Mouse (Mus musculus): ENCODE results near the gene Pip5kl1. TPM values are rescaled to one million over a fixed set of nuclear protein-coding genes. Genes with fewer than 3 reads are reported as not detected.

Gene Pip5kl1
- polyA plus RNA-seq, 1 experiment from 2014 or later = not detected

- H3K9ac ChIP-seq (ENCODE audit: low read length) = peak overlapping the region; percentile 80
- 3% methylated on average over 25 of the region's 25 CpGs for whole genome bisulfite sequencing
- peaks cover 11% of the 10 kb centered on the region for H3K36me3 ChIP-seq (ENCODE audit: control insufficient read depth, insufficient read depth, low read length)
- H3K4me3 ChIP-seq (ENCODE audit: control insufficient read depth in 1 of 2, insufficient read depth in 1 of 2, low read depth in 1 of 2, low read length in 2 of 2) = peak overlapping the region; percentile 74 to 80
- peak; percentile 79 for ATAC-seq (ENCODE audit: insufficient number of reproducible peaks, insufficient read depth, low FRiP score, low read depth)
- H3K4me2 ChIP-seq (ENCODE audit: low read length) = peak overlapping the region; percentile 80
- H3K27me3 ChIP-seq (ENCODE audit: control insufficient read depth, insufficient read depth, low read length) = no peaks in the 10 kb centered on the region
- peak overlapping the region; percentile 88 to 91 for H3K27ac ChIP-seq (replicated peaks in 1 of 2; ENCODE audit: control insufficient read depth in 1 of 2, insufficient read depth in 1 of 2, low read depth in 2 of 2, low read length in 2 of 2)
- peaks cover 25 to 40% of the 10 kb centered on the region in 2 experiments for H3K4me1 ChIP-seq (ENCODE audit: control insufficient read depth in 2 of 2, insufficient read depth in 2 of 2, low read length in 2 of 2)
- no peaks in the 10 kb centered on the region for H3K9me3 ChIP-seq (ENCODE audit: control insufficient read depth, low read length)
These were observed 33.7 kb downstream of the Pip5kl1 start for GRCm38 (mm10) chr2:32608141-32608777.

DNA sequence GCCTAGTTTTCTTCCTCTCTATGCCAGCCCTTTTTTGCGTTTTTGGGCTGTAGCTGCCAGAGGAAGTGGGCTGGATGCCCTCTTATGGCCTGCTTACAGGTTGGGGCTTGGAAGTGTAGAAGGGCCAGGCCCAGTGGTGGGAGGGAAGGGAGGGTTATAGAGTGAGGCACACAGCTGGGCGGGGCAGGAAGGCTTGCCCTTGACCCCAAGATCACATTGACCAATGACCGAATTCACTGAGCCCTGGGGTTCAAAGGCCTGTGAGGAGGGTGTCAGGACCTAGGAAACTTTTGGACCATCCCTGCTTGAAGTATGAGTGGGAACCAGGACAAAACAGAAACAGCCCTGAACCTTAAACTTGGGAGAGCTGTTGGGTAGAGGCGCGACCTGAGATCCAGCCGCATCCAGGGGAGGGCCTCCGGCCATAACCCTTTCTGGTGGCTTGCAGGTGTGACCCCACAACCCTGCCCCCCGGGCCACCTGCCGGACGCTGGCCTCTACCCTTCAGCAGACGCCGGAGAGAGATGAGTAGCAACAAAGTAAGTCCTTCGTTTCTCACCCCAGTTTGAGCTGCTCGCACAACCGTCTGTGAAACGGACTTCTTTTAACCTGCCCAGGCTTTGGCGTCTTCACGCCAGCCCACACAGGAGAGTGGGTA is 34.3 kb downstream of the Pip5kl1 start:
- Histone ChIP-seq H3K4me3 (ENCODE audit: control insufficient read depth in 1 of 2, insufficient read depth in 1 of 2, low read depth in 1 of 2, low read length in 2 of 2) (peak overlapping the region; percentile 74 to 80), H3K4me1 (ENCODE audit: control insufficient read depth in 2 of 2, insufficient read depth in 2 of 2, low read length in 2 of 2) (peaks cover 25 to 44% of the 10 kb centered on the region in 2 experiments), H3K4me2 (ENCODE audit: low read length) (peak overlapping the region; percentile 80), H3K9me3 (ENCODE audit: control insufficient read depth, low read length) (no peaks in the 10 kb centered on the region), H3K36me3 (ENCODE audit: control insufficient read depth, insufficient read depth, low read length) (peaks cover 15% of the 10 kb centered on the region), H3K9ac (ENCODE audit: low read length) (peak overlapping the region; percentile 80), H3K27ac (replicated peaks in 1 of 2; ENCODE audit: control insufficient read depth in 1 of 2, insufficient read depth in 1 of 2, low read depth in 2 of 2, low read length in 2 of 2) (peak overlapping the region; percentile 88 to 91), H3K27me3 (ENCODE audit: control insufficient read depth, insufficient read depth, low read length) (no peaks in the 10 kb centered on the region)
- WGBS = 34% methylated on average over 18 of the region's 18 CpGs
- peak; percentile 45 for ATAC-seq (ENCODE audit: insufficient number of reproducible peaks, insufficient read depth, low FRiP score, low read depth)

DNA sequence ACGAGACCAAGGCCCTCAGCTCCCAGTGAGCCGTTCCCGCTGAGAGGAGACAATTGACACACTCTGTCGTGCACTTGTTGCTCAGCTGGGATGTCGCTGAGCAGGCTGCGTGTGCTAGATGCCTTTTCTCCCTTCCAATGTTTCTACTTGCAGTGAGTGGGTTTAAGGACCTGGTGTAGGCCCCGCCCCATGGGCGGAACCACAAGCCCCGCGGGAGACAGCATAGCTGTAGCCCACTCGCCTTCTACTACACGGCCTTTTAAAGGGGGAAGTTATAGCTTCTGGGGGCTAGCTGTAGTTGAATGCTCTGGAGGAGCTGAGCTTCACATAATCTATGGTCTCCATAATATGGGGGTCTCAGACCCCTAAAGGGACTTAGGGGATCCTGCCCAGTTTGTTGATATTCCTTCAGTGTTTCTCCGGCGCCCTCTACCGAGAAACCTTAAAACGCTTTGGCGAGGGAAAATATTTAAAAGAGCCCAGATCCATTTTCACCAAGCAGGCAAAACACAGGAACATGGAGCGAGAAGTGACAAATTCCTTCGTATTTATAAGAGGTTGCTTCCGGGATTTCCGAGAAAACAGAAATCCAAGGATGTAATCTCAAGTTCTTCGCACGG is 36.1 kb downstream of the Pip5kl1 start:
- Histone ChIP-seq H3K9ac (ENCODE audit: low read length) (peak overlapping the region; percentile 60), H3K4me2 (ENCODE audit: low read length) (peak overlapping the region; percentile 80), H3K27ac (replicated peaks in 1 of 2; ENCODE audit: control insufficient read depth in 1 of 2, insufficient read depth in 1 of 2, low read depth in 2 of 2, low read length in 2 of 2) (peak overlapping the region; percentile 53 to 63; a peak in 3 of 4 replicates), H3K9me3 (ENCODE audit: control insufficient read depth, low read length) (no peaks in the 10 kb centered on the region), H3K4me1 (ENCODE audit: control insufficient read depth in 2 of 2, insufficient read depth in 2 of 2, low read length in 2 of 2) (peaks cover 25 to 44% of the 10 kb centered on the region in 2 experiments), H3K4me3 (ENCODE audit: control insufficient read depth in 1 of 2, insufficient read depth in 1 of 2, low read depth in 1 of 2, low read length in 2 of 2) (peak overlapping the region; percentile 39 to 44), H3K27me3 (ENCODE audit: control insufficient read depth, insufficient read depth, low read length) (no peaks in the 10 kb centered on the region), H3K36me3 (ENCODE audit: control insufficient read depth, insufficient read depth, low read length) (peaks cover 29% of the 10 kb centered on the region)
- 9% methylated on average over 23 of the region's 23 CpGs for WGBS
- no peak for ATAC-seq (ENCODE audit: insufficient number of reproducible peaks, insufficient read depth, low FRiP score, low read depth)

DNA sequence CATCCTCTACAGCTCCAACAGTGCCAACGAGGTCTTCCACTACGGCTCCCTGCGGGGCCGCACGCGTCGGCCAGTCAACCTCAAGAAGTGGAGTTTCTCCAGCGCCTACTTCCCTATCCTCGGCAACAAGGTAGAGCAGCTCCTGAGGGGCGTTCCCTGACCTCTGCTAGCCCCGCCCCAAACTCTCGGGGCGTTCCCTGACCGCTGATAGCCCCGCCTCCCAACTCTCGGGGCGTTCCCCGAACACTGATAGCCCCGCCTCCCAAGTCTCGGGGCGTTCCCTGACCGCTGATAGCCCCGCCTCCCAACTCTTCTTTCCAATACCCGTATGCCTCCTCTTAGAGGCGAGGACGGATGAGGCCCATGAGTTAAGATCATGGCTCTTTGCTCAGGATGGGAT is 37.7 kb downstream of the Pip5kl1 start:
- Histone ChIP-seq H3K27me3 (ENCODE audit: control insufficient read depth, insufficient read depth, low read length) (no peaks in the 10 kb centered on the region), H3K4me3 (ENCODE audit: control insufficient read depth in 1 of 2, insufficient read depth in 1 of 2, low read depth in 1 of 2, low read length in 2 of 2) (no peak overlapping the region), H3K4me2 (ENCODE audit: low read length) (no peak overlapping the region), H3K9me3 (ENCODE audit: control insufficient read depth, low read length) (peaks cover under 1% of the 10 kb centered on the region; the same call in 1 of the 2 replicates), H3K27ac (replicated peaks in 1 of 2; ENCODE audit: control insufficient read depth in 1 of 2, insufficient read depth in 1 of 2, low read depth in 2 of 2, low read length in 2 of 2) (no peak overlapping the region), H3K9ac (ENCODE audit: low read length) (no peak overlapping the region), H3K36me3 (ENCODE audit: control insufficient read depth, insufficient read depth, low read length) (peaks cover 43% of the 10 kb centered on the region), H3K4me1 (ENCODE audit: control insufficient read depth in 2 of 2, insufficient read depth in 2 of 2, low read length in 2 of 2) (peaks cover 25 to 43% of the 10 kb centered on the region in 2 experiments)
- 70% methylated on average over 26 of the region's 26 CpGs for WGBS
- ATAC-seq (ENCODE audit: insufficient number of reproducible peaks, insufficient read depth, low FRiP score, low read depth) = no peak

GRCm38 (mm10) chr2:32617109-32617508 is 42.5 kb downstream of the Pip5kl1 start:
- H3K4me1 ChIP-seq (ENCODE audit: control insufficient read depth in 2 of 2, insufficient read depth in 2 of 2, low read length in 2 of 2) = peaks cover 28 to 35% of the 10 kb centered on the region in 2 experiments
- no peaks in the 10 kb centered on the region for H3K27me3 ChIP-seq (ENCODE audit: control insufficient read depth, insufficient read depth, low read length)
- no peak overlapping the region for H3K4me2 ChIP-seq (ENCODE audit: low read length)
- peaks cover 66% of the 10 kb centered on the region for H3K36me3 ChIP-seq (ENCODE audit: control insufficient read depth, insufficient read depth, low read length)
- peaks cover 5% of the 10 kb centered on the region; the same call in 1 of the 2 replicates for H3K9me3 ChIP-seq (ENCODE audit: control insufficient read depth, low read length)
- no peak overlapping the region for H3K4me3 ChIP-seq (ENCODE audit: control insufficient read depth in 1 of 2, insufficient read depth in 1 of 2, low read depth in 1 of 2, low read length in 2 of 2)
- 94% methylated on average over 1 of the region's 1 CpGs for WGBS
- no peak for ATAC-seq (ENCODE audit: insufficient number of reproducible peaks, insufficient read depth, low FRiP score, low read depth)
- H3K9ac ChIP-seq (ENCODE audit: low read length) = no peak overlapping the region
- H3K27ac ChIP-seq (replicated peaks in 1 of 2; ENCODE audit: control insufficient read depth in 1 of 2, insufficient read depth in 1 of 2, low read depth in 2 of 2, low read length in 2 of 2) = no peak overlapping the region

- Histone ChIP-seq H3K9me3 (ENCODE audit: control insufficient read depth, low read length) (peaks cover 5% of the 10 kb centered on the region; the same call in 1 of the 2 replicates), H3K36me3 (ENCODE audit: control insufficient read depth, insufficient read depth, low read length) (peaks cover 62% of the 10 kb centered on the region), H3K27ac (replicated peaks in 1 of 2; ENCODE audit: control insufficient read depth in 1 of 2, insufficient read depth in 1 of 2, low read depth in 2 of 2, low read length in 2 of 2) (no peak overlapping the region), H3K9ac (ENCODE audit: low read length) (no peak overlapping the region), H3K4me3 (ENCODE audit: control insufficient read depth in 1 of 2, insufficient read depth in 1 of 2, low read depth in 1 of 2, low read length in 2 of 2) (no peak overlapping the region), H3K4me2 (ENCODE audit: low read length) (no peak overlapping the region), H3K4me1 (ENCODE audit: control insufficient read depth in 2 of 2, insufficient read depth in 2 of 2, low read length in 2 of 2) (peaks cover 28 to 36% of the 10 kb centered on the region in 2 experiments), H3K27me3 (ENCODE audit: control insufficient read depth, insufficient read depth, low read length) (no peaks in the 10 kb centered on the region)
- WGBS = 92% methylated on average over 4 of the region's 4 CpGs
- no peak for ATAC-seq (ENCODE audit: insufficient number of reproducible peaks, insufficient read depth, low FRiP score, low read depth)
These were observed 43.0 kb downstream of the Pip5kl1 start for GRCm38 (mm10) chr2:32617601-32618000.

- no peak for ATAC-seq (ENCODE audit: insufficient number of reproducible peaks, insufficient read depth, low FRiP score, low read depth)
- H3K9ac ChIP-seq (ENCODE audit: low read length) = no peak overlapping the region
- 84% methylated on average over 9 of the region's 9 CpGs for WGBS
- H3K4me3 ChIP-seq (ENCODE audit: control insufficient read depth in 1 of 2, insufficient read depth in 1 of 2, low read depth in 1 of 2, low read length in 2 of 2) = no peak overlapping the region
- peaks cover 5% of the 10 kb centered on the region; the same call in 1 of the 2 replicates for H3K9me3 ChIP-seq (ENCODE audit: control insufficient read depth, low read length)
- no peak overlapping the region for H3K27ac ChIP-seq (replicated peaks in 1 of 2; ENCODE audit: control insufficient read depth in 1 of 2, insufficient read depth in 1 of 2, low read depth in 2 of 2, low read length in 2 of 2)
- peaks cover 28 to 36% of the 10 kb centered on the region in 2 experiments for H3K4me1 ChIP-seq (ENCODE audit: control insufficient read depth in 2 of 2, insufficient read depth in 2 of 2, low read length in 2 of 2)
- no peak overlapping the region for H3K4me2 ChIP-seq (ENCODE audit: low read length)
- H3K27me3 ChIP-seq (ENCODE audit: control insufficient read depth, insufficient read depth, low read length) = no peaks in the 10 kb centered on the region
- H3K36me3 ChIP-seq (ENCODE audit: control insufficient read depth, insufficient read depth, low read length) = peaks cover 58% of the 10 kb centered on the region
These were observed 43.5 kb downstream of the Pip5kl1 start for GRCm38 (mm10) chr2:32618051-32618450.

Data from heart, embryonic 14.5 days (tissue).